Mouse (Mus musculus) midbrain, embryonic 15.5 days (tissue): ENCODE data around the gene Ppfibp1. TPM values are rescaled to one million over a fixed set of nuclear protein-coding genes. Genes with fewer than 3 reads are reported as not detected.
A peak's percentile ranks its signal among the peaks of the same experiment; 100 is the strongest.

Source experiments
- ATAC-seq: fragments of 200-750 bp; cut with Nextera tagmentation; replicated peaks from 2 replicates; pipeline ENCODE4 v1.8.0; 2017; ENCODE audit warnings: moderate TSS enrichment
- H3K27ac ChIP-seq: fragments of 300-500 bp; sonication (generic); 2 replicates; pipeline ENCODE4 v1.5.1; 2015; ENCODE audit warnings: mild to moderate bottlenecking, inconsistent platforms
- H3K27me3 ChIP-seq: fragments of 300-500 bp; sonication (generic); replicated peaks from 2 replicates; pipeline ENCODE4 v1.6.1; 2015; ENCODE audit warnings: inconsistent platforms
- H3K36me3 ChIP-seq: fragments of 300-500 bp; sonication (generic); replicated peaks from 2 replicates; pipeline ENCODE4 v1.6.1; 2015; ENCODE audit warnings: inconsistent platforms
- H3K4me1 ChIP-seq: fragments of 300-500 bp; sonication (generic); 2 replicates; pipeline ENCODE4 v1.6.1; 2015; ENCODE audit warnings: inconsistent platforms
- H3K4me2 ChIP-seq: fragments of 300-500 bp; sonication (generic); 2 replicates; pipeline ENCODE4 v1.6.1; 2015; ENCODE audit warnings: inconsistent platforms, mild to moderate bottlenecking, moderate library complexity
- H3K4me3 ChIP-seq: fragments of 300-500 bp; sonication (generic); 2 replicates; pipeline ENCODE4 v1.5.1; 2015; ENCODE audit warnings: mild to moderate bottlenecking, inconsistent platforms
- H3K9ac ChIP-seq: fragments of 300-500 bp; sonication (generic); 2 replicates; pipeline ENCODE4 v1.6.1; 2015; ENCODE audit warnings: mild to moderate bottlenecking, inconsistent platforms
- H3K9me3 ChIP-seq: fragments of 300-500 bp; sonication (generic); 2 replicates; pipeline ENCODE4 v1.6.1; 2016; ENCODE audit warnings: inconsistent platforms
- WGBS: fragments of 180-500 bp; shearing (Covaris S2); methylation state at CpG from one replicate; pipeline ENCODE4 v1.1.7; 2015; ENCODE audit warnings: mixed read lengths; 5-methylcytosine and 5-hydroxymethylcytosine counted together
- polyA plus RNA-seq: library from polyadenylated mRNA; unstranded; fragments of >200 nt; fragmentation: Nextera tagmentation; extraction: Ambion mirVana; gene quantifications from 2 replicates; pipeline ENCODE4 v1.2.1, GENCODE M21; 2015

Ppfibp1 gene
- polyA plus RNA-seq, 1 experiment from 2014 or later, result 17.8 TPM

- no peak for ATAC-seq
- H3K4me3 ChIP-seq, result no peak overlapping the region
- WGBS, result 96% methylated on average over 8 of the region's 8 CpGs
- H3K4me2 ChIP-seq, result no peak overlapping the region
- no peaks in the 10 kb centered on the region for H3K27me3 ChIP-seq
- no peaks in the 10 kb centered on the region for H3K4me1 ChIP-seq
- peaks cover 31% of the 10 kb centered on the region for H3K36me3 ChIP-seq
- H3K9ac ChIP-seq, result no peak overlapping the region
- no peaks in the 10 kb centered on the region for H3K9me3 ChIP-seq
- H3K27ac ChIP-seq, result no peak overlapping the region
Measured at GRCm38 (mm10) chr6:147051666-147052065, 163.4 kb downstream of the Ppfibp1 start.

GRCm38 (mm10) chr6:147052440-147052839 is 164.2 kb downstream of the Ppfibp1 start:
- peaks cover 31% of the 10 kb centered on the region for H3K36me3 ChIP-seq
- H3K9me3 ChIP-seq, result no peaks in the 10 kb centered on the region
- no peaks in the 10 kb centered on the region for H3K4me1 ChIP-seq
- no peak overlapping the region for H3K4me3 ChIP-seq
- no peak overlapping the region for H3K9ac ChIP-seq
- 92% methylated on average over 9 of the region's 9 CpGs for WGBS
- no peak overlapping the region for H3K27ac ChIP-seq
- H3K27me3 ChIP-seq, result no peaks in the 10 kb centered on the region
- ATAC-seq, result no peak
- no peak overlapping the region for H3K4me2 ChIP-seq

- no peak overlapping the region for H3K4me3 ChIP-seq
- 89% methylated on average over 19 of the region's 19 CpGs for WGBS
- no peak for ATAC-seq
- no peaks in the 10 kb centered on the region for H3K9me3 ChIP-seq
- no peaks in the 10 kb centered on the region for H3K27me3 ChIP-seq
- H3K4me2 ChIP-seq, result no peak overlapping the region
- no peak overlapping the region for H3K9ac ChIP-seq
- peaks cover 31% of the 10 kb centered on the region for H3K36me3 ChIP-seq
- no peak overlapping the region for H3K27ac ChIP-seq
- no peaks in the 10 kb centered on the region for H3K4me1 ChIP-seq
Measured at GRCm38 (mm10) chr6:147053785-147054646, 165.7 kb downstream of the Ppfibp1 start.

- ATAC-seq, result no peak
- Histone ChIP-seq H3K9ac (no peak overlapping the region), H3K4me3 (no peak overlapping the region), H3K4me2 (no peak overlapping the region), H3K27me3 (no peaks in the 10 kb centered on the region), H3K36me3 (peaks cover 22% of the 10 kb centered on the region), H3K9me3 (no peaks in the 10 kb centered on the region), H3K27ac (no peak overlapping the region), H3K4me1 (no peaks in the 10 kb centered on the region)
- WGBS, result 94% methylated on average over 10 of the region's 10 CpGs
Measured at GRCm38 (mm10) chr6:147055374-147055977, 167.2 kb downstream of the Ppfibp1 start.

GRCm38 (mm10) chr6:147059326-147059725 is 171.0 kb downstream of the Ppfibp1 start:
- Histone ChIP-seq H3K4me1 (no peaks in the 10 kb centered on the region), H3K9ac (no peak overlapping the region), H3K27ac (no peak overlapping the region), H3K4me3 (no peak overlapping the region), H3K4me2 (no peak overlapping the region), H3K9me3 (no peaks in the 10 kb centered on the region), H3K36me3 (peaks cover 22% of the 10 kb centered on the region; the same call in 1 of the 2 replicates), H3K27me3 (no peaks in the 10 kb centered on the region)
- no peak for ATAC-seq
- 68% methylated on average over 7 of the region's 7 CpGs for WGBS

- peak; percentile 75 for ATAC-seq
- Histone ChIP-seq H3K27ac (no peak overlapping the region), H3K9me3 (no peaks in the 10 kb centered on the region), H3K4me3 (no peak overlapping the region), H3K27me3 (no peaks in the 10 kb centered on the region), H3K36me3 (peaks cover 21% of the 10 kb centered on the region), H3K4me1 (no peaks in the 10 kb centered on the region), H3K9ac (no peak overlapping the region), H3K4me2 (no peak overlapping the region)
- WGBS, result 87% methylated on average over 9 of the region's 9 CpGs
Measured at GRCm38 (mm10) chr6:147061630-147062029, 173.3 kb downstream of the Ppfibp1 start.

- ATAC-seq, result peak; percentile 45; the same call in 1 of the 2 replicates
- H3K36me3 ChIP-seq, result peaks cover 25% of the 10 kb centered on the region
Measured at GRCm38 (mm10) chr6:147062034-147062433, 173.7 kb downstream of the Ppfibp1 start.

GRCm38 (mm10) chr6:147062694-147063093 is 174.4 kb downstream of the Ppfibp1 start:
- H3K4me1 ChIP-seq, result no peaks in the 10 kb centered on the region
- H3K9me3 ChIP-seq, result no peaks in the 10 kb centered on the region
- no peak overlapping the region for H3K27ac ChIP-seq
- no peak for ATAC-seq
- no peak overlapping the region for H3K4me2 ChIP-seq
- WGBS, result 93% methylated on average over 7 of the region's 7 CpGs
- H3K4me3 ChIP-seq, result no peak overlapping the region
- H3K9ac ChIP-seq, result no peak overlapping the region
- no peaks in the 10 kb centered on the region for H3K27me3 ChIP-seq
- peaks cover 27% of the 10 kb centered on the region for H3K36me3 ChIP-seq

More at GRCm38 (mm10) chr6:147062034-147062433, 173.7 kb downstream of the Ppfibp1 start:
- Histone ChIP-seq H3K4me3 (no peak overlapping the region), H3K4me2 (no peak overlapping the region), H3K4me1 (no peaks in the 10 kb centered on the region), H3K9ac (no peak overlapping the region), H3K27ac (no peak overlapping the region), H3K27me3 (no peaks in the 10 kb centered on the region), H3K9me3 (no peaks in the 10 kb centered on the region)
- WGBS, result 80% methylated on average over 7 of the region's 7 CpGs

- H3K4me2 ChIP-seq, result no peak overlapping the region
- ATAC-seq, result no peak
- H3K9ac ChIP-seq, result no peak overlapping the region
- H3K36me3 ChIP-seq, result peaks cover 27% of the 10 kb centered on the region
- no peak overlapping the region for H3K4me3 ChIP-seq
- no peaks in the 10 kb centered on the region for H3K27me3 ChIP-seq
- H3K9me3 ChIP-seq, result no peaks in the 10 kb centered on the region
- H3K27ac ChIP-seq, result no peak overlapping the region
- no peaks in the 10 kb centered on the region for H3K4me1 ChIP-seq
- 94% methylated on average over 10 of the region's 10 CpGs for WGBS
Measured at GRCm38 (mm10) chr6:147064226-147064943, 176.1 kb downstream of the Ppfibp1 start.

GRCm38 (mm10) chr6:147064944-147065261 is 176.6 kb downstream of the Ppfibp1 start:
- Histone ChIP-seq H3K4me1 (no peaks in the 10 kb centered on the region), H3K27ac (no peak overlapping the region), H3K9me3 (no peaks in the 10 kb centered on the region), H3K4me2 (no peak overlapping the region), H3K9ac (no peak overlapping the region), H3K27me3 (no peaks in the 10 kb centered on the region), H3K4me3 (no peak overlapping the region), H3K36me3 (peaks cover 27% of the 10 kb centered on the region)
- no peak for ATAC-seq
- WGBS, result 93% methylated on average over 6 of the region's 6 CpGs

- H3K27me3 ChIP-seq, result no peaks in the 10 kb centered on the region
- no peak overlapping the region for H3K9ac ChIP-seq
- H3K4me1 ChIP-seq, result no peaks in the 10 kb centered on the region
- H3K4me2 ChIP-seq, result no peak overlapping the region
- H3K36me3 ChIP-seq, result 0 out of 2 replicates have a peak, but pooled peaks cover 8% of the 10 kb centered on the region
- no peaks in the 10 kb centered on the region for H3K9me3 ChIP-seq
- WGBS, result 43% methylated on average over 5 of the region's 5 CpGs
- ATAC-seq, result no peak
- no peak overlapping the region for H3K4me3 ChIP-seq
- H3K27ac ChIP-seq, result no peak overlapping the region
Measured at GRCm38 (mm10) chr6:147075808-147076387, 187.6 kb downstream of the Ppfibp1 start.

GRCm38 (mm10) chr6:147076878-147077277 is 188.6 kb downstream of the Ppfibp1 start:
- Histone ChIP-seq H3K4me2 (no peak overlapping the region), H3K9me3 (no peaks in the 10 kb centered on the region), H3K4me3 (no peak overlapping the region), H3K27ac (no peak overlapping the region), H3K36me3 (0 out of 2 replicates have a peak, but pooled peaks cover 4% of the 10 kb centered on the region), H3K9ac (no peak overlapping the region), H3K27me3 (no peaks in the 10 kb centered on the region), H3K4me1 (no peaks in the 10 kb centered on the region)
- ATAC-seq, result no peak
- 79% methylated on average over 8 of the region's 8 CpGs for WGBS
